Mouse (Mus musculus) brain, adult 2 months (tissue): Measurements from ENCODE around the gene U2af1l4.

Experiments used
- DNase-seq: peaks from one replicate; pipeline ENCODE4 v3.0.0; 2011; ENCODE audit warnings: low read depth, low spot score

The U2af1l4 gene

DNA sequence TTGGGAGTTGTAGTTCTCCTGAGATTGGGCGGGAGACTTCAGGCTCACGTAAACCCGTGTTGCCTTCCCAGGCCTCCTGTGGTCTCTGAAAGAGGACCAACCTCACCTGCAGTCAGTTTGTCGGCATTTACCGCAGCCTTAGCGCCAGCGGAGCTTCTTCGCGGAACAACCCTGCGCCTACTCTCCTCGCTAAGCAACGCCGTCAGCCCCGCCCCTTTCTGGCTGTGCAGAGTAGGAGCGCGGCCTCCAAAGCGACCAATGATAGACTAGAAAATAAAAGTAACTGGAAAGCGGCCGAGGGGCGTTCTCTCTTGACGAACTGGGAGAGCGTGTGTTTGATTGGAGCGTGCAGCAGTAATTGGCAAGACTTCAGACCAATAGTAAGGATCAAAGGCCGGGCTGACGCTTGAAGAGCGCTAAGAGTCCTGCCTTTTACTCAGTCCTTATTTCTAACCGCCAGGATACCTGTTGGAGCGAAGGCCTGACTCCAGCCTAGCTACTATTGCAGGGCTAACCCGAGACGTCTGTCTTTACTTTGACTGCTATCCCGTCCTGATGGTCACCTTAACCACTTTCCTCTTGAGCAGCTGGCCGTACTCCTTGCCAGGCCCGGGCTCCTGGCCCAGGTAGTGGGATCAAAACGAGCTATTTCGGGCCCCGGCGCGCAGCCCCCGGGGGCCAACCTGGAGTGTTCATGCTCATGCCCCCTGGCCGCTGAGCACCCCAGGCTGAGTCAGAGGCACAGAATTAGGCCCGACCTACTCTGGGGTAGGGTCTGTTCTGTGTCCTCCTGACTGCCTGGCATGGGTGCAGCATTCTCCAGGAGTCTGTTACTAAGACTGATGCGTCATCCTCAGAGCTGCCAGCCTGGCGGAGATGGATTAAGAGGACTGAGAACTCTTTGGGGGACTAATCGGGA, 10.7 kb upstream of the U2af1l4 start, which contains the start of the genes Hspb6 and Proser3:
Gene Hspb6 (plus strand): TSS at position 77 of the 919 bp plus-strand sequence.
Gene Proser3 (minus strand): TSS at position 198 of the 919 bp plus-strand sequence.
- DNase-seq = peak; percentile 100

DNA sequence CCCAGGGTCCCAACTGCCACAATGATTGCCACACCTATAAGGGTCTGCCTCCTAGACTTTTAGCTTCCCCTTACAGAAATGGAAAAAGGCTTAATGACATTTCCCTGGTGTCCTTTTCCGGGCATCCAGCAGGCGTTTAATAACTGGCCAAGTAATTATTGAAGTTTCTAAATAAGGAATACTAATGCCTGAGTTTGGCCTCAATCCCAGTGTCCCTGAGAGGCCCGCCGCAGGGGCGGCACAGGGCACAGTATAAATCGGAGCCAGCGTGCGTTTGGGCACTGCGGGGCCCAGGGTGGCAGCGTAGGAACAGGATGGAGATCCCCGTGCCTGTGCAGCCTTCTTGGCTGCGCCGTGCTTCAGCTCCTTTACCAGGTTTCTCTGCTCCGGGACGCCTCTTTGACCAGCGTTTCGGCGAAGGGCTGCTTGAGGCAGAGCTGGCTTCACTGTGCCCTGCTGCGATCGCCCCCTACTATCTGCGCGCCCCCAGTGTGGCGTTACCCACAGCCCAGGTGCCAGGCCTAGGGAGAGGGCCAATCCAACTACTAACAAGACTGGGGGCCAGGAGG, 10.0 kb upstream of the U2af1l4 start:
- peak; percentile 59 for DNase-seq

DNA sequence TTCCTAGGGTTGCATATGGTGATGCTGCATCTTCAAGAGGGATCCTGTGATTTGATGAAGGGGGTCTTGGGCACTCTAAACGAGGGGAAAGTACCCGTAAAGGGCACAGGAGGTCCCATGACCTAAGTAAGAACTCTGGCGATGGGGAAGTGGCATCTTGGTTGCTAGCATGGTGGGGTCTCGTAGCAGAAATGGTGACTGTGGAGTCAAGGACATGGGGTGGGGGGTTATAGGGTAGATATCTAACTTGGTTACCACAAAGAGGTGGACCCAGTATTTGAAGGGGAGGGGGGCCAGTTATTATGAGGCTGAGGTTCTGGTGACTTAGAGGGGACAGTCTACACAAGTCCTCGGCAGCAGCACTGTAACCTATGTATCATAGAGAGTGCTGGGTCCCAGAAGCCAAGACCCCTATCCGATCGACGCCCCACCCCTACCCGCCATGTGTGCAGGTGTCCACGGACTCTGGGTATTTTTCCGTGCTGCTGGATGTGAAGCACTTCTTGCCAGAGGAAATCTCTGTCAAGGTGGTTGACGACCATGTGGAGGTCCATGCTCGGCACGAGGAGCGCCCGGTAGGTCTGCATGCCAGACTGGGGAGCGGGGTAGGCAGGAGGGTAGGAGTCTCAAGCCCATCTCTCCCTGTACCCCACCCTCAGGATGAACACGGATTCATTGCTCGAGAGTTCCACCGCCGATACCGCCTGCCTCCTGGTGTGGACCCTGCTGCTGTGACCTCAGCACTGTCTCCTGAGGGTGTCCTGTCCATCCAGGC, 9.1 kb upstream of the U2af1l4 start:
- DNase-seq = no peak

DNA sequence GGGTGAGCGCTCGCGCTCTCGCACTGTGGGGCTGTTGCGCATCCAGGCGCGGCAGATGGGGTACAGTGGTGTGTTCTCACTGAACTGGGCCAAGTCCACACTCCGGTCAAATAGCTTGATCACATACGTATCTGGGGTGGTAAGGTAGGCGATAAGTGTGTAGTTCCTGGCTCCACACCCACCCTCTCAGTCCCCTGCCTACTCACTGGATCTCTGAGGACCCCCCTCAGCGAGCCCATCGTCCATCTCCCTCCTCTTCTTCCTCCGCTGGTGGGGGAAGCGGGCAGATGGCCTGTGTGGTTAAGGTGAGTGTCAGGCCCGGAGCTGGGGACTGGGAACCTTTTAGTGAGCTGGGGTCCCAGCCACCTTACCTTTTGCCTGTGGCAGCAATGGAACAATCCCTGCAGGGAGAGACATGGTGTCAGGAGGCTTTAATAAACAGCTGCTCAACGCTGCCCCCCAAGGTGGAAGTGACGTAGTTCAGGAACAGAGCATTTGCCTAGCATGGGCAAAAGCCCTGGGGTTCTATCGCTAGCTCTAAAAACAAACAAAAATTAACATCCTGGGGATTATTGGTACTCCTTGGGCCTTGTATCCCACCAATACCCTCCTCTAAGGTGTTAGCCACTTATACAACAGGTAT, 6.1 kb upstream of the U2af1l4 start:
- no peak for DNase-seq

DNA sequence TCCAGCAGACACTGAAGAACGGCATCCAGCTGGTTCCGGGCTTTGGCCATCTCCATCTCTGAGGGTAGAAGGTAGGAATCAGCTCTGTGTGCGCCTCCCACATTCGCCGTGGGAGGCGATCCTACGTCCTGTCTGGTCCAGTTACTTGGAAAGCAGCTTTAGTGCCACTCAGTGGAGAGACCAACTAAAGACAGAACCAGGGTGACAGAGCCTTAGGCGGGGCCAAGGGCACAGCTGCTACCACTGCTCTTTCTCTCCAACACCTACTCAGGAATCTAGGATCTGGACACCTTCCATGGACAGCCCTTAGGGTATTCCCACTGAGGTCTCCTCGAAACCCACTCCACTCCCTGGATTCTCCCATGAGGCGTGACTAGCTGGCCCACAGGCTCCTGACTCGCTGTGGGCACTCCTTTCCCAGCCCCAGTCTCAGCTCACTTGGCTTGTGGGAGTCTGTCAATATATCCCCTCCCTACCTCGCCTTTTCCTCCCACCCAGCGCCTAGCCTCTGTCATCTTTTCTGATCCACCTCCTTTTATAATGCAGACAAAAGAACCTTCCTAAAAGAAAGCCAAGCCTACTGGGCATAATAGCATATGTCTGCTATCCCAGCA, 5.1 kb upstream of the U2af1l4 start:
- peak; percentile 39 for DNase-seq

DNA sequence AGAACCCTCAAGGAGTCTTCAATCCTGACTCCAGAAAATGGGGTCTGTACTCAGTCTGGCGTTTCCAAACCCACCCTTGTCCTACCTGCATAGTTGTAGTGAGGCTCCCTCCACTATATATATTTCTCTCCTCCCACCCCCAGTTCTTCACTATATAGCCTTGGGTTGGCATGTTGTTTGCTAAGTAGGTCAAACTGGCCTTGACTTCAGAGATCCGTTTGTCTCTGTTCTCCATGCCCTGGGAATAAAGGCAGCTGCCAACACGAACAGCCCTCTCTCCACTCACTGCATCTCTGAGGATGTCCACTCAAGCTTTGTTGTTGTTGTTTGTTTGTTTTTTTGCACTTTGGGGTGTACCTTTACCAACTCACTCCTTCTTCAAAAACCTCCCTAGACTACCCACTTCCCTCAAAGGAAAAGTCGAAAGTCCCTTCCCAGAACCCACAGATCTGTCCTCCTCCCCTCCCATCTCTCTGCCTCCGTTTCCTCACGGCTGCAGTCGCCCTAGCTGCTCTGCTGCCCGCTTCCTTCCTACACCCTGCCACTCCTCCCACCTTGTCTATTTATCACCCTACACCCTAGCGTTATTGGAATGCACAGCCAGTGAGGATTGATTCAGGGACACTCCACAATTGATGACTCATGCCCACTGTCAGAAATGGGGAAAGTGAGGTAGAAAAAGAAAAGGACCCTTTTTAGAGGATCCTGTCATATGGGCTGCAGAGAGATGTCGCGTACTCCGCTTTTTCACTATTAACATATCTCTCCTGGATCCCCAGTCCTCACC, 4.3 kb upstream of the U2af1l4 start:
- peak; percentile 36 for DNase-seq

DNA sequence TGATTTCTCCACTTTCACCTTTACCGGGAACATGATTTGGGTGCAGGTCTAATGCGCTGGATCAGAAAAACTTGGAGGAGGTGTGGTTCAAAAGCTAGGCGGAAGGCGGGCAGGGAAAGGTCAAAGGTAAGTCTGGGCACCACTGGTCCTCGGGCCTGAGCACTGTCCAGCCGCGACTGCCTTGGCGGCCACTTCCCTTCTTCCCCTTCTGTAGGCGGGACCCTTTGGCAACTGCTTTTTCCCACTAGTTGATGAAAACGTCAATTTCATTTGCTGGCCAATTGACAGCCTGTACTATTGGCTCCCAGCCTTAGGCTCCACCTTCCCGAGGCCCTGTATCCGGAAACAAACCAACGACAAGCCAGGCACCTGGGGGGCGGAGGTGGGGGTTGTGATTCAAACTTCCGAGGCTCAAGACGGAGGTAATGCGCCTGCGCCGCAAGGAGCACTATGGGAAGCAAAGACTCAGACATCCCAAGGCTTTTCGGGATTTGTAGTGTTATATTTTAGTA, 3.6 kb upstream of the U2af1l4 start, which contains the start of gene Lin37:
Gene Lin37 (minus strand): TSS at position 396 of the 512 bp plus-strand sequence.
- DNase-seq = peak; percentile 100

DNA sequence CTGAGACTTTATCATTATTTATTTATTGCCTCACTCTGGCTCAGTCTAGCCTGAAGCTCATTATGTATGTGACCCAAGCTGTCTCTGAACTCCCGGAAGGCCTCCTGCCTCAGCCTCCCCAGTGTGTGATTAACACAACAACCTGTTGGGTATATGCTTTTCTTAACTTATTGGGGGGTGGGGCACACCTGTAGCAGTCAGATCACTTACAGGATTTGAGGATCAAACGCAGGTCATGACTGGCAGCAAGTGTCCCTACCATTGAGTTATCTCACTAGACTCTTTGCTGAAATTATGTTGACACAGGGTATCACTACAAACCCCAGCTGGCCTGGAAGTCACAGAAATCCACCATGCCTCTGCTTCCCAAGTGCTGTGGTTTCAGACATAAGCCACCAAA, 2.8 kb upstream of the U2af1l4 start:
- DNase-seq = no peak

DNA sequence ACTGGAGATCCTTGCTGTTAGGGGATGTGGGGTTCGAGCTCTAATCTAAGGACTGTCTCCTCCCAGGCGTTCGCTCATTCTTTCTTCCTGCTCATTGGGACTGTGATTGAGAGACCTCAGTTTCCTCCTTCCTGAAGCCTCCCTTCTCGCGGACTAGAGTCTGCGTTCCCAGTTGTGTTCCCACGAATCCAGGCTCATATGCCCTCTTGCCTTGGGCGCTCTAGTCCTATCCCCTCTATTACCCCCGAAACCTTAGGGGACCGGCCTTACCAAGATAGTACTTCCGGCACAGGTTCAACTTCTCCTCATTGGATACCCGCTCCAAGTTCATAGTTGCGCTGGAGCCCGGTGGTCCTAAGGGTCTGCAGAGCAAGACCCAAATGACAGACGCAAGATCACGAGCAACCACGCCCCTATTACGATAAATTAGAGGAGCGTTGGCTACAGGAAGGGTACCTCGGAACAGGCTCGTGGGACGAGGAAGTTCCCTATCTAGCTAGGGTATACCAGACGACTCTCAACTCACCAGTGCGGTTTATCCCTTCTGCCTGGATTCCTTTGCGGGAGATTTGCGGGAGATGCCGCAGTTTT, 480 bp upstream of the U2af1l4 start:
- DNase-seq = peak; percentile 40

DNA sequence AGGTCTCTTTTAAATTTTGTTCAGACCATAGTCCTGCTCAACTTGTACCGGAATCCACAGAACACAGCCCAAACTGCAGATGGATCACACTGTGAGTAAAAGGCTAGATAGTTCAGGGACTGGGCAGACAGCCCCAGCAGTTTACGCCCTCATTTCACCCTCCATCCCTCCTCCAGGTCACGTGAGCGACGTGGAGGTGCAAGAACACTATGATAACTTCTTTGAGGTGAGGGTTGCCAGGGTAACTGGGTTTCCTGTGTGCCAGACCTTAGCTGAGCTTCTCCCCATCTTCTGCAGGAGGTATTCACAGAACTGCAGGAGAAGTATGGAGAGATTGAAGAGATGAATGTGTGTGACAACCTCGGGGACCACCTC, 792 bp downstream of the U2af1l4 start:
- DNase-seq = peak; percentile 44

DNA sequence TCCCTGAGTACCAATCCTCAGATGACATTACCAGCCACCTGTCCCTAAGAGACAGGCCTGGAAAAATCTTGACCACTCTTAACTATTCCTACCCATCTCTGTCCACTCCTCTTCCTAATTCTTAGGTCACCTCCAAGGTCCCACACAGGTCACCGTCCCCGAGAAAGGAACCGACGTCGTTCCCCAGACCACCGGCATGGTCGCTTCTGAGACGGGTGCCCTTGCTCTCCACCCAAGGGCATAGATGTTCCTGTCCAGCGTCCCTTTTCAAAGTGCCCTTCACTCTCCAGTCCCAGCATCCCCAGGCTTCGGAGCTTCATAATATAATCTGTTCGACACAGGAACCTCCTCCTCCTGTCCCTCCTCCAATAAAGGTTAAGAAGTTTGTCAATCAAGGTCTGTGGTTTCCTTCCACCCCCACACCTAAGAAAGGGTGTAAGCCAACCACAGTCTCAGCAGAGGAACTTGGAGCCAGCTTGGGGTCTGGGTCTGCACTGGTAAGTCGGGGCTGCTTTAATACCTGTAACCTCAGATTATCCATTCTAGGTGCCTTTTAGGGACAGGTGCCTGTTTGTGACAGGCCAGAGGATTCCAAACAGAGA, 2.0 kb downstream of the U2af1l4 start, which contains the start of gene Igflr1:
Gene Igflr1 (plus strand): TSS at position 458 of the 602 bp plus-strand sequence.
- no peak for DNase-seq

DNA sequence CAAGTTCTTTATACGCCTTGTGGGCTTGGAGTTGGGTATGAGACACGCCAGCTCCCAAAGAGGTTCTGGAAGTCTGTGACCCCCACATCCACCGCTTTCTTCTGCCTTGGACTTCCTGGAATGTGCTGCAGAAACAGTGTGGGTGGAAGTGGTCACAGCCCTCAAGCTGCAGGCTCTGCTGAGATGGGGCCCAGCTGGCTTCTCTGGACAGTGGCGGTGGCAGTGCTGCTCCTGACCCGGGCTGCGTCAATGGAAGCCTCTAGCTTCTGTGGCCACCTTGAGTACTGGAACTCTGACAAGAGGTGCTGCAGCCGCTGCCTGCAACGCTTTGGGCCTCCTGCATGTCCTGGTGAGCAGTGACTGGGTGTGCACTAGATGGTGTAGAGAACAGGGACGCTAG, 2.9 kb downstream of the U2af1l4 start:
- DNase-seq = no peak

DNA sequence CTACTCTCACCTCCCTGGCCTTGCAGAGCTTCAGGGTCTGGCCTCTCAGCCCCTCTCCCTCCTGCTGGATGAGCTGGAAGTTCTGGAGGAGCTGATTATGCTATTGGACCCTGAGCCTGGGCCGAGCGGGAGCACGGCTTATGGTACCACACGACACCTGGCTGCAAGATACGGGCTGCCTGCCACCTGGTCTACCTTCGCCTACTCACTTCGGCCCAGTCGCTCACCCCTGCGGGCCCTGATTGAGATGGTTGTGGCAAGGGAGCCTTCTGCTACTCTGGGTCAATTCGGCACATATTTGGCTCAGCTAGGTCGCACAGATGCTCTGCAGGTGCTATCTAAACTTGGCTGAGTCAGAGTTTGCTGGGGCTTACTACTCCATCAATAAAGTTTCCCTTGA, 4.5 kb downstream of the U2af1l4 start:
- no peak for DNase-seq

DNA sequence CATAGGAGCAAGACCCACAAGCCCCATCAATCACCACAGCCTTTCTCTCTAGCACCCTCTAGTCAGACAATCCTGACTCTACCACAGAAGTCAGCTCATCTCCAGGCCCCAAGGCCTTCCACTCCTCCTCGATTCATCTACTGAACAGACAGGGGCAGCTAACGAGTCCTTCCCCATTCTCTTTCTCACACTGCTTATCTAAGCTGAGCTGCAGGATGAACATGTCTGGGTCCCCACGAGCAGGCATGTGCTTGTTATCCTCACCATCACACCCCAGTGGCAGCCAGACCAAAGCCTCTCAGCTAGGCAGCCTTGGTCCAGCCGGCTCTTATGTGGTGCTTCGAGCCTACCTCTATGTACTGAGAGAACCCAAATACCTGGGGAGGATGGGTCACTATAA, 9.3 kb downstream of the U2af1l4 start:
- no peak for DNase-seq

DNA sequence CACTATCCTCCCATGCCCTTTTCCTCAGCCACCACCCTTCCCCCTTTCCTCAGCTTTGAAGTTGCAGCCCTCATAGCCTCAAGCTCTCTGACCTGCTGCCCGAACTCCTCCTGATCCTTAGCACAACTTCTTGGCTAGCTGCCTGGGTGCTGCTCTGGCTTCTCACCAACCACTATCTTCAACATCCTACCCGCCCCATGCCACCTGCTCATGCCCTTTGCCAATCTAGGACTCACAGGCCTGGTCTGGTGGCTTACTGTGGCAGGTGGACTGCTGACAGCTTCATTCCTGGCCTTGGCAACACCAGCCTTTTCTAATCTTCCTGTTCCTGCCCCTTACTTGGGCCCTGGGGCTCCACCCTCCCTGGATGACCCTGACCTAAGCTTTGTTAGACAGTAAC, 9.9 kb downstream of the U2af1l4 start:
- DNase-seq = peak; percentile 81

DNA sequence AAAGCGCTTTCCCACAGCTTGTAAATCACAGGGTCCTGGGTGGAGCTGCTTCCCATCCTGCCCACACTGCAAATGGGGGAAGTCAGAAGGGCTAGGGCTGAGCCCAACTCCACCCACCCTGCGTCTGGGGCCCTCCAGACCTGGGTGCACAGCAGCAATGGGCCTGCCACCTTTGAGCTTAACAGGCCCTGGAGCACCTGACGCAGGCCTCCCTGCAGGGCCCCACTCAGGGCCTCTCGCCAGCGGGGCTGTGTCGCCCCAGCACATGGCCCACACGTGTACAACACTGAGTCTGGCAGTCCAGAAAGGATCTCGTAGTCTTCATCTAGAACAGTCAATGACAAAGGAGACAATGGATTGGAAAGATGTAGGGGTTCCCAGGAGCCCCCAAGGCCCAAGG, 16.8 kb downstream of the U2af1l4 start:
- DNase-seq = no peak

DNA sequence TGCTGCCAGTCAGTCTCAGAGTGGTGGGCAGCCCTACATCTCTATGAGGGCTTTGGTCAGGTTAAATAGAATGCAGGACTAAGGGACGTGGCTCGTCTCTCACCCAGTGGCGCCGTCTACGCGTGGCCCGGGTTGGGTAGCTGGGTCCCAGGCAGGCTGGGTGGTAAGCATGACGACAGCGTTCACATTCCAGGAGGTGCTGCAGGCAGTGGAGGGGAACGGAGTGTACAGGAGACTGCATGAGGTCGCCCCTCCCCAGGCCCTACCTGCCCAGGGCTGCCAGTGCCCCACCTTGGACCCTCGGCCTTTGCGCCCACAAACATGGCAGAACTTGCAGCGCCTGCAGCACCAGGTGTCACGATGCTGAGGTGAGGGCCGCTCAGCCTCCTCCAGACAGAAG, 18.4 kb downstream of the U2af1l4 start:
- DNase-seq = no peak

DNA sequence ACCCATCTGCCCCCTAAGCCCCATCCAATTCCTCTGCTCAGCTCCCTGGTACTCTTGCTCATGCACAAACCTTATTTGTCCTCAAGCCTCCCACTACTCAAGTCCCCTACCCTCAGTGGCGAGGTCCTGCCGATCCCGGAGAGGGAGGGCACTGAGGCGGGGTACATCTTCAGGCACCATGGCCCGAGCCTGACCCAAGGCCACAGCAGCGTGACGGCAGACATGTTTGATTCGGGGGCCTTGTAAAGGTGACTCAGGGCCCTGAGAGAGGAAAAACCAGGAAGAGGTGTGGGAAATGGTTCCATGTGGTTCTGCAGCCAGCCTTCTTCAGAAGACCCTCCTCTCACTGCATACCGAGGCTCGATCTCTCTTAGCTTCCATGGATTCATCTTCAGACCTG, 21.2 kb downstream of the U2af1l4 start:
- DNase-seq = no peak

DNA sequence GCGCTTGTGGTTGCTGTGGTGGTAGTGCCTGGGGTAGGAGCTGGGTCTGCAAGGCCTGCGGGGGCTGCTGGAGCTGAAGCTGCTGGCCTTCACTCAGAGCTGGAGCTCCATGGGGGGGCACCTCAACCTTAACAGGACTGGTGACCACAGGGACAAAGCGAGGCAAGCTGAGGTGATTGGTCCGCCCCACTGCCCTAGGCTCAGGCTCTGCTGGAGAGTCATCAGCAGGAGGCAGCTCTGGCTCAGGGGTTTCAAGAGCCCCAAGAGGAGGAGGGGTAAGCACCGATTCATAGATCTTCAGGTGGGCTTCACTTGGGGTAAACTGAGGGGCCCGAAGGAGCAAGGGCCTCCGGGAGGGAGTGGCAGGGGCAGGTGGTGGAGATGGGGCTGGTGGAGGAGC, 22.1 kb downstream of the U2af1l4 start:
- DNase-seq = no peak
